Mouse (Mus musculus) kidney, adult 2 months (tissue): ENCODE measurements around the gene Fsip1.

Experiments
- CTCF ChIP-seq: fragments of 200-500 bp; conservative IDR thresholded peaks from 2 replicates; pipeline ENCODE4 v1.5.1; 2011; ENCODE audit warnings: low read depth, mild to moderate bottlenecking, control low read depth, low read length, moderate library complexity, mixed read lengths; ENCODE audit not compliant: insufficient read depth, insufficient read length
- POLR2A ChIP-seq: fragments of 200-500 bp; IDR thresholded peaks from one replicate; pipeline ENCODE4 v1.6.1; 2011; ENCODE audit warnings: low read depth, low read length, control low read depth

DNA sequence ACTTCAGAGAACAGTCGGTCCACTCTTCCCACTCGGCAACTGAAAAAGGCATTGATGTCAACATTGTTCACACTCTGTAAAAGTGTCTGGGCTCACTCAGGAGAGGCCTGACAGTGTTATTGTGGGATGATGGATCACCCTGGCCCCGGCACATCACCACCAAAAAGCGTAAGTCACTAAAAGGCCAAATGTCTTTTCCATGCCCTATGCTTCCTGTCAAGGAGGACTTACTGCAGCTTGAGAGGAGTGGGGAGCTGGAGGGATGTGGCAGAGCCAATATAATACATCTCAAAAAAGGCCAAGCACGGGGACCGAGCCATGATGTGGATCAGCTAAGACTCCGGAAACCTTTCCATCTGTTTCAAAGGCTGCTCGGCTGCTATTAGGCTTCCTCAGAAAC, 2.2 kb downstream of the Fsip1 start:
- TF ChIP-seq CTCF, result no peak
- TF ChIP-seq POLR2A, result no peak
